Mouse (Mus musculus): ENCODE measurements around the gene Ino80.

The Ino80 gene

DNA sequence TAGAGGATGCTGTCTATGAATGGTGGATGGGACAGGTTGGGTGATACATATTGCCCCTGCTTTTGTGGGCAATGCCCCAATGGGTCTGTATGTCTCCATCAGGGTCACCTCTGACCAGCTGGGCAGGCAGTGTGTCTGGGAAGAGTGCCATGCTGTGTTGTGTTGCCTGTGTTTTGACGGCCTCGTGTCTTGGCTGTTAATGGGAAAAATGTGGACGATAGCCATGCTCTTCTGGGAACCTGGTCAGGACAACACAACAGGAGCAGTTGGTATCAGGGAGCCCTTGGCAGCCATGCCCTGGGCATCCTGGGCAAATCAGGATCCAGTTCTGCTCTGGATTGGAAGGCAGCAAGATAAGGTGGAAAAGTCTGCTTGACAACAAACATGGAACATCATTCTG is 122.4 kb downstream of the Ino80 start:
- DNase-seq (ENCODE audit: low spot score in 2 of 2), result no peak

DNA sequence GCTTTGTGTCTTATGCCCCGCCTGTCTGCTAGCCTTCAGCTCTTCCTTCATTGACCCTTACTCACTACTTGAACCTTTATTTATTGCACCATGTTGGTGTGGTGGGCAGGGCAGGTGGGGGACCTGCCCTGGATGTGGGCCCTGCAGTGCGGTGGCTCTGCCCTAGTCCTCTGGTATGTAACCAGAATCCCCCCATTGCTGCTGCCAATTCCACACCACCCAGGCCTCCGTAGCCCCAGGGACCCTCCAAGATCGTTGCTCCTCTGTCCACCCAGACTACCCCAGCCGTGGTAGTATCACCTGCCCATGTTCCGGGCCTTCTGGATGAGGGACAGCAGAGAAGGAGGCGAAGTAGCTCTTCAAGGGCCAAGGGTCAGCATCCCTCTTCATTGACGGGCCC is 123.8 kb downstream of the Ino80 start:
- DNase-seq (ENCODE audit: low spot score in 2 of 2), result no peak

DNA sequence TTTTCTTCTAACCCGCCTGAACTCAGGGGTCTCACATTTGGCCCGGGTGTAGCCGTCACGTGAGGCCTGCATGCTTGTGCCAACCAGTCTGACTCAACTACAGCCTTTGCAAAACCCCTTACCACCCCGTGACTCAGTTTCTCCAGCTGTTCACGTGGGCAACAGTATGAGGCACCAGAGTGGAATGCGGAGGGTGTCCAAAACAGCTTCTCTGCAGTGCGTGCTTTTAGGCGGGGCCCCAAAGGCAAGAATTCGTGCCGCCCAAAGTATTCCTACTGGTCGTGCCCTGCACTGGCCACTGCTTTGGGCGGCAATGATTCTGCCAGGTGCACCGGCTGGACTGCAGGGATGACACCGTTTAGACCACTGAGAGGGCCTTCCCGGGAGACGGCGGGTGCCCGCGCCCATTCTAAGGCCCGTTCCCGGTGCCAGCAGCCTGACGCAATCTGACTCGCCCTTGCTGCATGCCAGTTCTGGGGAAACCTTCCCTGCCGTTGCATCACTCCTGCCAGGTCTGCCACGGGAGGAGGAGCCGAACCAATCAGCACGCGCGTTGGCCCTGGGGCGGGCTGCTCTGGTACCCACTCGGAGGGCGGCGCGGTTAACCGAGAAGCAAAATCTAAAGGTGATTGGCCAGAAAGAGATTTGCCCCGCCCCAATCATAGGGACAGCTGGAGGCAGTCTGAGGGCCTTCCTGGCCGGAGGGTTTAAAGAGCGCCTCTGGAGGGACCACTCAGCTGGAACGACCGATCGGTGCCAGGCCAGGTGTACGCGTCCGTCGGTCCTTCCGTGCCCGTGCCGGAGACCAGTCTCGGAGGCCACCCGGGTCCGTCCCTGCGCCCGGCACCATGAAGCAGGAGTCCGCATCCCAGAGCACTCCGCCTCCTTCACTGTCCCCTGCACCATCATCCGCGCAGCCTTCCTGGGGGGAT is 126.7 kb downstream of the Ino80 start, which contains the start of gene Chac1:
TSS of gene Chac1 (plus strand) at position 675 of the 932 bp plus-strand sequence.
- peak; percentile 94 to 97 for DNase-seq (ENCODE audit: low spot score in 2 of 2)

DNA sequence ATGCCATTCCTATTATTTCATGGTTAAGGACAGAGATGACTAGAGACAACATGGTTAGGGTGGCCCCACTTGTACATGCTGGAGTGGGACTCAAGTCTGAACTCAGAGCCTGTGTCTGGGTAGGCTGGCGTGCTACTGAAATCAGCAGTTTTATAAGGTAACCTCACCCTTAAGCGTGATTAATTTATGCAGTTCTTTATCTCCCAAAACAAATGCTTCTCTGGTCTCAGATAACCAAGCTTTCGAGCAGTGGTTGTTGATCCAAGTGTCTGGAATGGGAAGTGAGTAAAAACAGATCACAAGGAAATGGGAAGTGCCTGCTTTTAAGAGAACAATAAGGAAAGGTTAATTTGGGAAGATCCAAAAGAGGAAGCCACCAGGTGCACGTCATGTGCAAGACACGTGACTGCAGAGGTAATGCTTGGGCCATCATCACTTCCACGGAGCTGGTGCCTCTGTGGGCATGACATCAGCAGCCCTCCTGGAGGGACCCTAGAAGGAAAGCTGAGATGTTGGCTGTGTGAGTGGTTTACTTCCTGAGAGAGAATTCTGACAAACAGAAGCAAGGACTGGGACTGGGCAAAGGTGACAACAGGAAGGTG is 132.8 kb downstream of the Ino80 start:
- no peak for DNase-seq (ENCODE audit: low spot score in 2 of 2)

DNA sequence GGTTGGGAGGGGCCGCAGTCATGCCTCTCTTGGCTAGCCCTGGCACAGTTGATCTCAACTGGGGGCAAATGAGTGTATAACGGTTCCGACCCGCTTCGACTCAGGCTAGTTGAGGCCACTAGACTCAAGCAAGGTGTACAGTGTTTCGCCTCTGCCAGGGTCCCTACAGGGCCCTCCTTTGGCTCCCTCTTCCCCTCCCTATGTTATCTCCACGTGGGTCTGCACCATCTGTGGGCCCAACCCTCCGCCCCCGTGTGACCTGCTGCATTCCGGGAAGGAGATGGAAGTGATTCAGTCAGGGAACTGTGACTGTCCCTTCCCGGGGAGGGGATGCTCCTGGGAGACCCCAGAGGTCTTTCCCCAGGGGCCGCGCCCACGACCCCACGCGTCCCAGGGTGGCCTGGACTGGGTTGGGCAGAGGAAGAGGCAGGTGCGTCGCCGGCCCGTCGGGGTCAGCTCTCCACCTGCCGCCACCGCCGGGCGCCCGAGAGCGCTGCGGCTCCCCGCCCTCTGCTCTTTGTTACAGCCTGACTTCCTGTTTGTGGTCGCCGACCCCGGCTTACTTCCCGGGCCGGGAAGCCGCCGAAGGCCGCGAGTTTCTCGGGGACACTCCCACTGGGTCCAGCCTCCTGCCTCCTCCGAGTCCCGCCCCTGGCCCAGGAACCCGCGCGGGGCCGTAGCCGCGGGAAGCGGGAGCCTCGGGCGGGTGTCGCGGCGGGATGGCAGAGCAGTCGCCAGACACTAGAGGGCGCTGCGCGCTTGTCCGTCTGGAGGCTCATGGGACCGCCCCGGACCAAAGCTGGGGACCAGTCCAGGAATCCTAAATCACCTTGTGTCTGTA is 139.8 kb downstream of the Ino80 start:
- DNase-seq (ENCODE audit: low spot score in 2 of 2), result peak; percentile 32 to 57

DNA sequence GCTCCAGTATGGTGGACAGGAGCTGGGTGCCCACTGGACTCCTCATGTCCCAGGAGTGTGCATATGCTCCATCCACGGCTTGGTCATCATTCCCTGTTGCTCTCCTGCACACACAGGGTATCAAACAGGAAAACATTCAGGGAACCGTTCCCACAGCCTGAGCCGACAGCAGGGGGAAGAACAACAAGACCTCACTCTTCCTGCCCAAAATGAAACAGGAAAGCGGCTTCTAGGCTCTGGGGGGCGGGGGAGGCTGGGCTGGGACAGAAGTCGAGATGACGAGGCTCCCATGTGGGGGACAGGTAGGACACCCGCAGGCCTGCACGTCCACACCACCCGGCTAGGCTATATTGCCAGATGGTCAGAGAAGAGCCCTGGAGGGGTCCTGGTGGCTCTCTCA is 141.0 kb downstream of the Ino80 start:
- no peak for DNase-seq (ENCODE audit: low spot score in 2 of 2)

DNA sequence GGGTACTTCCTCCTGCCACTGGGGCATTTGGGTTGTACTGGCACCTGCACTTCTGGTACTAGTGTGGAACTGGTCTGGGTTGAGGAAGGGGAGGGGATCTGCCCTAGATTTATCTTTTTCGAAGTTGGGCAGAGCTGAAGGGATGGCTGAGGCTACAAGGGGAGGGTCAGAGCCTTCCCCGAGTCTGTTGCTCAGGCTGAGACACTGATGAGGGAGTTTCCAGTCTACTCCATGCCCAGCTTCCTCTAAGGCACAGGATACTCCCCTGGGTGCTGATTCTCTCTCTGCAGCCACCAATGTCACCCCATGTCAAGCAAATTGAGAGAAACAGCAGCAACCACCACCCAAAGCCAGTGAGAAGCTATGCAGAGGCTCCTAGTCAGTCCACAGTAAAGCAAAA is 141.5 kb downstream of the Ino80 start:
- no peak for DNase-seq (ENCODE audit: low spot score in 2 of 2)

DNA sequence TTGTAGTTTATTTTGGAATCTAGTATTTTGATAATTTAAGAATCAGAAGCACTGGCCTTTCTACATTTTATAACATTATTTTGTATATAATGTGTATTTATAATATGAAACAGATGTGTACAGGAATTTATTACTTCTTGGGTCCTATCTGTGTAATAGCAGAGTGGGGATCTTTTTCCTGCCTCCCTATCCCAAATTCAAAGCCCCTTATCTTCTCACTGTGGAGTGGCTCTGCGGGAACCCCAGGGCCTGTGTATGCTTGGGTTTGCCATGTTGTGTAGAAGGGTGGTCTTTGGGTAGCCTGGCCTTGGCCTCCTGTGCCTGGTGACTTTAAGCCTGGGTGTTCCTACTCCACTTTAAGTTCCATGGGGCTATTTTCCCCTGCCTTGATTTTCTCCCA is 142.0 kb downstream of the Ino80 start:
- DNase-seq (ENCODE audit: low spot score in 2 of 2), result no peak

DNA sequence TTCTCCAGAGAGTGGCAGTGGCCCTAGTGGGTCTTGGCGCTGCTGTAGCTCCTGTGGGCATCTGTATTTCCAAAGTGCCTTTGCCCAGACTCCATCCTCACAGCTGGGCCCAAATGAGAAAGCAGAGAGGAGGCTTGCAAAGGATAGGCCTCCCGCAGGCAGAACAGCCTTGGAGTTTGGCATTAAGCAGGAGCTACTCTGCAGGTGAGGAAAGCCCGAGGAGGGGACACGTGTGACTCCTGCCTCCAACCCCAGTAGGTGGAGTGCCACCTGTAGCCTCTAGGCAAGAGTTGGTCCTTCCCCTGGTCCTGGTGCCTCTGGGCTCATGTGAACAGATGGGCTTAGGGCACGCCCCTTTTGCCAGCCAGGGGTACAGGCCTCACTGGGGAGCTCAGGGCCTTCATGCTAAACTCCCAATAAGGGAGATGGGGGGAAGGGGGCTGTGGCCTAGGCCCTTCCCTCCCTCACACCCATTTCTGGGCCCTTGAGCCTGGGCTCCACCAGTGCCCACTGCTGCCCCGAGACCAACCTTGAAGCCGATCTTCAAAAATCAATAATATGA is 142.4 kb downstream of the Ino80 start:
- DNase-seq (ENCODE audit: low spot score in 2 of 2), result no peak

DNA sequence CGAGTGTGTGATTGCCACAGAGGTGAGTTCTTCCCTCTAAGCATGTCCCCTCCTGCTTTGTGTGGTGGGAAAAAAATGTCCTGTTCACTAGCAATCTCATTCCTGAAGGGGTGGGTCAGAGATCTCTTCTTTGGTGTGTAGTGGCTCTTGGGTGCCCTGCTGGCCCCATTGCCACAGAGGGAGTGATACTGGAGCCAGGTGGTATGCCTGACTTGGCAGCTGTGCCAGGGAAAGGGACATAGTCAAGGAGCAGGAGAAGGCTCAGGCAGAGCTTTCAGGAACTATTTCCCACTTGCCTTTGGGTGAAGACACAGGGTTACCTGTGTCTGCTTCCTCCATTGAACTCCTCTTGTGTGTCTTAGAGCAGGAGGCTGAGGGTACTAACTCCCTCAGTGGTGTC is 143.4 kb downstream of the Ino80 start:
- DNase-seq (ENCODE audit: low spot score in 2 of 2), result no peak

DNA sequence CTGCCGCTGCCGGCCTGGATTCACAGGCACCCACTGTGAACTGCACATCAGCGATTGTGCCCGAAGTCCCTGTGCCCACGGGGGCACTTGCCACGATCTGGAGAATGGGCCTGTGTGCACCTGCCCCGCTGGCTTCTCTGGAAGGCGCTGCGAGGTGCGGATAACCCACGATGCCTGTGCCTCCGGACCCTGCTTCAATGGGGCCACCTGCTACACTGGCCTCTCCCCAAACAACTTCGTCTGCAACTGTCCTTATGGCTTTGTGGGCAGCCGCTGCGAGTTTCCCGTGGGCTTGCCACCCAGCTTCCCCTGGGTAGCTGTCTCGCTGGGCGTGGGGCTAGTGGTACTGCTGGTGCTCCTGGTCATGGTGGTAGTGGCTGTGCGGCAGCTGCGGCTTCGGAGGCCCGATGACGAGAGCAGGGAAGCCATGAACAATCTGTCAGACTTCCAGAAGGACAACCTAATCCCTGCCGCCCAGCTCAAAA is 145.3 kb downstream of the Ino80 start:
- DNase-seq (ENCODE audit: low spot score in 2 of 2), result no peak

DNA sequence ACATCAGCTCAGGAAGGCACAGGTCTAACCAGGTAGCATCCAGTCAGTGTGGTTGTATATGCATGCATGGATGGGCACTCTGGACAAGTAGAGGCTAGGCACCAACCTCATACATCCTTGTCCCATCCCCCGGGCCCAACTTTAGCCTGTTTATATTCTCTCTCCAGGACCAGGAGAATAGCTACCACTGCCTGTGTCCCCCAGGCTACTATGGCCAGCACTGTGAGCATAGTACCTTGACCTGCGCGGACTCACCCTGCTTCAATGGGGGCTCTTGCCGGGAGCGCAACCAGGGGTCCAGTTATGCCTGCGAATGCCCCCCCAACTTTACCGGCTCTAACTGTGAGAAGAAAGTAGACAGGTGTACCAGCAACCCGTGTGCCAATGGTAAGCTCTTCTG is 146.7 kb downstream of the Ino80 start:
- DNase-seq (ENCODE audit: low spot score in 2 of 2), result no peak

DNA sequence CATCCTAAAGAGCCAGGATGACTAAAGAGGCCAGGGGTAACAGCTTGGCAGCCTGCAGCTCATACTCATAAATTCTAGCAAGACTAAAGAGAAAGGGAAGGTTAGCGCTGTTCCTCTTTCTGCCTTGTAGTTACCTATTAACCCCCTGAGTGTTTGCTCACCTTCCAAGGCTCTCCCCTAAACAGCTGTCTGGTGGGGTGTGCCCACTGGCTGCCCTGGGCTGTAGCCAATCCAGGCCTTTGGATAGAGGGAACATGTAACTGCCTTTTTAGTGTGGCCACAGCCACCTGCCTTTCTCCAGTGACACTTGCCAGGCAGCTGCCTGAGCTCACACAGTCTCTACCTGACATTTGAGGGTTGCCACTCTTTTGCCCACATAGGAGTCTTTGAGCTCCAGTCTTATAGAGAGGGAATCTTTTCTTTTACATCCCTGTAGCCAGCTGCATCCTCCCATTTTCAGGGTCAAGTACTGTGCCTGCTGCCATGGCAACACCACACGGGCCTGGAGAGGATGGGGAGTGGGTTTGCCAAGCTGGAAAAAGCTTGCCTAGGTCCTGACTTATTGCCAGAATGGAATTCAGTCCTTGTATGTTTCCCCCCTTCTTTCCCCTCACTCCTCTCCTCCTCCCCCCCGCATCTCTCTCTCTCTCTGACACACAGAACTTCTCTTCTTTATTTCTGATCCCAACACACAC is 148.2 kb downstream of the Ino80 start:
- DNase-seq (ENCODE audit: low spot score in 2 of 2), result no peak

DNA sequence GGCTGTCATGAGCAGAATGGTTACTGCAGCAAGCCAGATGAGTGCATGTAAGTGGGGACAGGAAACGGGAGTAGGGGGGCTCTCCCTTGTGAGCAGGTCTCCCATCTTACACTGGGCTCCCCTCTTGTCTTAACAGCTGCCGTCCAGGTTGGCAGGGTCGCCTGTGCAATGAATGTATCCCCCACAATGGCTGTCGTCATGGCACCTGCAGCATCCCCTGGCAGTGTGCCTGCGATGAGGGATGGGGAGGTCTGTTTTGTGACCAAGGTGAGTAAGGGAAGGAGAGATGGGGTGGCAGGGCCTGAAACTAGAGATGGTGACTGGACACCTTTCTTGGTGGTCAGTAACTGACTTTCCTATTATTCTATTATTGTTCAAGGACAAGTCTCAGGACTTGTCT is 148.9 kb downstream of the Ino80 start:
- no peak for DNase-seq (ENCODE audit: low spot score in 2 of 2)

DNA sequence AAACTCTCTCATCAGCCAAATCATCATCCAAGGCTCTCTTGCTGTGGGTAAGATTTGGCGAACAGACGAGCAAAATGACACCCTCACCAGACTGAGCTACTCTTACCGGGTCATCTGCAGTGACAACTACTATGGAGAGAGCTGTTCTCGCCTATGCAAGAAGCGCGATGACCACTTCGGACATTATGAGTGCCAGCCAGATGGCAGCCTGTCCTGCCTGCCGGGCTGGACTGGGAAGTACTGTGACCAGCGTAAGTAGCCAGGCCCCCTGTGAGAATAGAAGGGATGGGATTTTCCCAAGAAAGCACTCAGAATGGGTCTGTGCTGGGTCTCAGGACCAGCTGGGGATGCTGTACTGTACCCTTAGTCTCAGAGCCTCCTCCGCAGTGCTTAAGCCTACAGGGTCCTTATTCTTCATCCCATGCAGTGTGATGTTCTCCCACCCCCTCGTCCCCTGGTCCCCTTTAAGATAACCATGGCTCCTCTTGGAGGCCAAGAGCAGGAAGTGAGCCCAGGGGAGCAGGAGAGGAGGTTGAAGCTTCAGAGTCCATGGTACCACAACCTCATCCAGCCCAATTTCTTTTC is 149.5 kb downstream of the Ino80 start:
- DNase-seq (ENCODE audit: low spot score in 2 of 2), result no peak

DNA sequence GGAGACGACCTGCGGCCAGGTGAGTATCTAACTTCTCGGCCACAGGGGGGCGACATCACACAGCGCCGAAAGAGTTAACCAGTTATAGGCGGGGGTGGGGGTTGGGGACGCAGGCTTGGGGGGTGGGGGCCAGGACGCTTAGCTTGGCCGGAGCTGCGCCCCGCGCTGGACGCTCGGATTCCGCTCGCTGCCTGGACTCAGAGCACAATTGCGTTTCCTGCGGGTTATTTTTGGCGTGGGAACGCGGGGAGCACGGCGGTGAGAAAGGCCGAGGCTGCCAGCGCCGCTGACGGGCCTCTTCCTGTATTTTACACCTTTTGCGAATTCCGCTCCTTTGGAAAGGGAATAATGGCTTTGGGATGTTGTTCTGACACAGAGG is 150.4 kb downstream of the Ino80 start:
- DNase-seq (ENCODE audit: low spot score in 2 of 2), result no peak

DNA sequence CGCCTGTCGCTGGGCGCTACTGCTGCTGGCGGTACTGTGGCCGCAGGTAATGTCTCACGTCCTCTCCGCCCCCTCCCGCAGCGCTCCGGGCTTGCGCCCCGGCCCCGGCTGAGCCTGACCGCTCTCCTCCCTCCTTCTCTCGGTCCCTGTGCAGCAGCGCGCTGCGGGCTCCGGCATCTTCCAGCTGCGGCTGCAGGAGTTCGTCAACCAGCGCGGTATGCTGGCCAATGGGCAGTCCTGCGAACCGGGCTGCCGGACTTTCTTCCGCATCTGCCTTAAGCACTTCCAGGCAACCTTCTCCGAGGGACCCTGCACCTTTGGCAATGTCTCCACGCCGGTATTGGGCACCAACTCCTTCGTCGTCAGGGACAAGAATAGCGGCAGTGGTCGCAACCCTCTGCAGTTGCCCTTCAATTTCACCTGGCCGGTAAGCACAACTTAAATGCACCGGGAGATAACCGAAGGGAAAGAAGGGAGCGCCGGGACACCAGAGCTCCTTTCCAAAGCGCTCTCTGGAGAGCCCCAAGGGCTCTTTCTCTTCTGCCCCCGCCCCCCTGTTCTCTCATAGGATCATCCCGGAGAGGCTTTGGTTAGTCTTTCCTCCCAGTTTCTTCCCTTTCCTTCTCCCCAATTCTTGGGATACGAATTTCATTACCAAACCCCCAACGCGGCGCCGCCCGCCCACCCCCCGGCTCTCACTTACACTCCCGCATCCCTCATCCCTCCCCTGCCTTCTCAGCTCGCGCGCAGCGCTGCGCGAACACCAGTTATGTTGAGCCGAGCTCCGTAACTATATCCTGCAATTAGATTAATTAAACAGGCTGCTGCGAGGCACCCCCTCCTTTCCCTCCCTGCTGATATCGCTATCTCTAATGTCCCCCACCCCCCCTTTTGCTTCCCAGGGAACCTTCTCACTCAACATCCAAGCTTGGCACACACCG is 151.1 kb downstream of the Ino80 start:
- DNase-seq (ENCODE audit: low spot score in 2 of 2), result no peak

DNA sequence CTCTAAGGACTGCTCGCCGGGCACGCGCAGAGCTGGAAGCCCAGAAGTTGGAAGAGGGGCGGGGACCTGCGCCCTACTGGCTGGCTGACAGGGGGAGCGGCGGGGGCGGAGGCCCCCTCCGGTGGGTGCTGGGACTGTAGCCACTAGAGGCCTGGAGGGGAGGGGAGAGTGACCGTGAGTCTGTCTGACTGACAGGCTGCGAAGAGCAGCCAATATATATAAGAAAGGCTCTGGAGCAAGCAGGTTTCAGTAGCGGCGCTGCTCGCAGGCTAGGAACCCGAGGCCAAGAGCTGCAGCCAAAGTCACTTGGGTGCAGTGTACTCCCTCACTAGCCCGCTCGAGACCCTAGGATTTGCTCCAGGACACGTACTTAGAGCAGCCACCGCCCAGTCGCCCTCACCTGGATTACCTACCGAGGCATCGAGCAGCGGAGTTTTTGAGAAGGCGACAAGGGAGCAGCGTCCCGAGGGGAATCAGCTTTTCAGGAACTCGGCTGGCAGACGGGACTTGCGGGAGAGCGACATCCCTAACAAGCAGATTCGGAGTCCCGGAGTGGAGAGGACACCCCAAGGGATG is 151.8 kb downstream of the Ino80 start, which contains the start of gene Dll4:
TSS of gene Dll4 (plus strand) at position 217 of the 576 bp plus-strand sequence.
- DNase-seq (ENCODE audit: low spot score in 2 of 2), result no peak

DNA sequence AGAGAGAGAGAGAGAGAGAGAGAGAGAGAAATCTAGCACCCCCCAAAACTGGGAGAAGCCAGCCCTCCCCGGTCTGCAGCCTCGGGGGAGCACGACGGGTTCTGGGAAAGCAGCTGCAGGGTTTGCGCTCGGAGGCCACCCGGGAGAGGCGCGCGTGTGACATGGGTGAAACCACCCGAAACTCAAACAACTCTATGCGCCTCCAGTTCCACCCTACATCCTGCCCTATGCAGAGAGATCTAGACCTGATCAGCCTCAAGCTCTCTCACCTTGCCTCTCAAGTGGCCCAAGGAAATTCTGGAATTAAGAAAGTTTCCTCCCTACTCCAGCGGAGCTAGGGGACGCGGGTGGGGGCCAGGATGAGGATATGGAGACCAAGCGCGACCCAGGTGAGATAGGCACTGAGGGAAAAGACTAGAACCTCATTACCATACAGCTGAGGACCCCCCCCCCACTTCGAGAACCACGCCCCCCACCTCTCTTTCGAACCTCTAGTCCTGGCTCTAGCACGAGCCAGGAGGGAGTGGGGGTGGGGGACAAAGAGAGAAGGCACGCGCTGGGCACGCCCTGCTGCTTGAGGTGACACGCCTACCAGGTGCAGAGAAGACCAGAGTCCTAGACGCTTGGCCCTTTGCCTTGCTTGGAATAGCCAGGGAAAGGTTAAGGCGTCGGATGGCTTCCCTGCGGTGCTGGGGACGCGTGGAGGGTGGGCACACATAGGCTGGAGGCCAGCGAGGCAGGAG is 152.7 kb downstream of the Ino80 start:
- DNase-seq (ENCODE audit: low spot score in 2 of 2), result no peak
